Mouse (Mus musculus): Measurements from ENCODE around the gene Ces1a.

The Ces1a gene

GRCm38 (mm10) chr8:93048092-93048491, at the start of gene Ces1a:
Ces1a (minus strand) TSS chr8:93048192.
- no peak for DNase-seq (ENCODE audit: low read depth)

GRCm38 (mm10) chr8:93095376-93095775, 47.4 kb upstream of the Ces1a start:
- no peak for DNase-seq (ENCODE audit: low read depth)

GRCm38 (mm10) chr8:93091324-93091723, 43.3 kb upstream of the Ces1a start:
- no peak for DNase-seq (ENCODE audit: low read depth)

GRCm38 (mm10) chr8:93088686-93089122, 40.7 kb upstream of the Ces1a start:
- DNase-seq (ENCODE audit: low read depth): no peak

GRCm38 (mm10) chr8:93088193-93088592, 40.2 kb upstream of the Ces1a start:
- DNase-seq (ENCODE audit: low read depth): no peak

- DNase-seq (ENCODE audit: low read depth): no peak
These were observed 31.9 kb upstream of the Ces1a start, which contains the start of gene Ces1b for GRCm38 (mm10) chr8:93079887-93080286. Ces1b (minus strand) TSS chr8:93080017.

- no peak for DNase-seq (ENCODE audit: low read depth)
These were observed 27.3 kb upstream of the Ces1a start for GRCm38 (mm10) chr8:93075251-93075650.

- no peak for DNase-seq (ENCODE audit: low read depth)
These were observed 15.6 kb upstream of the Ces1a start for GRCm38 (mm10) chr8:93063416-93064117.

- peak; percentile 4 for DNase-seq (ENCODE audit: low read depth)
These were observed 11.2 kb upstream of the Ces1a start for GRCm38 (mm10) chr8:93059185-93059584.

- DNase-seq (ENCODE audit: low read depth): no peak
These were observed 7.2 kb upstream of the Ces1a start for GRCm38 (mm10) chr8:93055238-93055637.

- no peak for DNase-seq (ENCODE audit: low read depth)
These were observed 771 bp upstream of the Ces1a start for GRCm38 (mm10) chr8:93048510-93049416.

- no peak for DNase-seq (ENCODE audit: low read depth)
These were observed 4.9 kb downstream of the Ces1a start for GRCm38 (mm10) chr8:93043083-93043482.

- no peak for DNase-seq (ENCODE audit: low read depth)
These were observed 7.0 kb downstream of the Ces1a start for GRCm38 (mm10) chr8:93040776-93041567.

- no peak for DNase-seq (ENCODE audit: low read depth)
These were observed 7.7 kb downstream of the Ces1a start for GRCm38 (mm10) chr8:93040256-93040655.

- DNase-seq (ENCODE audit: low read depth): no peak
These were observed 9.2 kb downstream of the Ces1a start for GRCm38 (mm10) chr8:93038831-93039230.

GRCm38 (mm10) chr8:93030664-93031063, 17.3 kb downstream of the Ces1a start:
- DNase-seq (ENCODE audit: low read depth): no peak

- no peak for DNase-seq (ENCODE audit: low read depth)
These were observed 26.3 kb downstream of the Ces1a start for GRCm38 (mm10) chr8:93021738-93022137.

- no peak for DNase-seq (ENCODE audit: low read depth)
These were observed 33.7 kb downstream of the Ces1a start for GRCm38 (mm10) chr8:93014300-93014699.

GRCm38 (mm10) chr8:93012226-93012625, 35.8 kb downstream of the Ces1a start:
- DNase-seq (ENCODE audit: low read depth): no peak

- DNase-seq (ENCODE audit: low read depth): peak; percentile 21
These were observed 36.6 kb downstream of the Ces1a start for GRCm38 (mm10) chr8:93011439-93011838.

- peak; percentile 28 for DNase-seq (ENCODE audit: low read depth)
These were observed 37.7 kb downstream of the Ces1a start for GRCm38 (mm10) chr8:93010286-93010685.

- peak; percentile 19 for DNase-seq (ENCODE audit: low read depth)
These were observed 49.4 kb downstream of the Ces1a start for GRCm38 (mm10) chr8:92998600-92998999.
